Mouse (Mus musculus) gonadal fat pad, adult 2 months (tissue): ENCODE results near the gene Ift22. TPM values are rescaled to one million over a fixed set of nuclear protein-coding genes. Genes with fewer than 3 reads are reported as not detected.
"Not testable (repeated sequence)": the region's sequence is repeated elsewhere in the genome, so short reads cannot be mapped to it uniquely, and the experiment has no call there.

Source experiments
- DNase-seq: peaks from one replicate; pipeline ENCODE4 v3.0.0-alpha.2; 2012; ENCODE audit warnings: low read depth
- polyA plus RNA-seq: library from polyadenylated mRNA; depleted of rRNA; stranded (reverse); fragments of >200 nt; gene quantifications from 2 replicates; pipeline ENCODE4 v1.2.3, GENCODE M21; 2012

Ift22 gene
- polyA plus RNA-seq, 1 experiment: 21.2 TPM

DNA sequence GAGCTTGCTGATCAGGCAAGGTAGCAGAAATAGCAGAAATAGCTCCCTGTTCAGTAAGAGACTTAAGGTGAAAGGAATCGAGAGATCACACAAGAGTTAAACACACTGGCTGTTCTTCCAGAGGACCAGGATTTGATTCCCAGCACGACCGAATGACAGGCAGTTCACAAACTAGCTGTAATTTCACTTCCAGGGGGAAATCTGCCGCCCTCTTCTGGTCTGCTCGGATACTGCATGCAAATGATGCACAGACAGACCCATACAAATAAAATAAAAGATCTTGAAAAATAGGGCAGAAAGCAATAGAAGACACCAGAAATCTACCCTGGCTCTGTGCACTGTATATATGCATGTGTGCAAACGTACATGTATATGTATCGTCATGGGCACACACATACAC is 2.3 kb upstream of the Ift22 start:
- DNase-seq: no peak

DNA sequence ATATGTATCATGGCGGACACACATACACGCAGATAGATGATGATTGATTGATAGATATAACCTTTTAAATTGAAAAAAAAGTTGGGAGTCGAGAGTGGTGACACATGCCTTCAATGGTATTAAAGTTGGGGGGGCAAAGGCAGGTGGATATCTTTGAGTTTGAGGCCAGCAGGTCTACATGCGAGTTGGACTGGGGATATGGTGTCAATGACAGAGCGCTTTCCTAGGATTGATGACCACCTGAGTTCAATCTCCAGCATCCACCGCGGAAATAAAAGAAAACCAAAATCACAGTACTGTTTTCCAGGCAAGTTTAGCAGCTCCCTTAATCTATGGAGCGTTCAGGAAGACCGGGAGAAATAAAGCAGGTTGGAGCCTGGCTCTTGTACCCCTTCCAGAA is 363 bp upstream of the Ift22 start:
- DNase-seq: no peak

DNA sequence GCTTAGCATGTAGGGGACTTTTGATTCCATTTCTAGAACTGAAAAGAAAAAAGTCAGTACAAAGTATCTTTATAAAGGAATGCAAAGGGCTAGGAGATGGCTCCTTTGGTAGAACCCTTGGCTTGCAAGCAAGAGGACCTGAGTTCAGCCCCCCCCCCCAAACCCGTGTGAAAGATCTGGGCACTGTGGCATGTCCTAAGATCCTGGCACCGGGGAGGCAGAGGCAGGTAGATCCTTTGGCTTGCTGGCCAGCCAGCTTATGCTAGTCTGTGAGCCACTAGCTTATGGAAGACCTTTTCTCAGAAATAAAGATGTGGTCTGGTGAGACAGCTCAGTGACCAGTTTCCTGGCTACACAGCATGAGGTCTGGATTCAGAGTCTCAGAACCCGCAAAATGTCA is 6.2 kb downstream of the Ift22 start:
- DNase-seq: no peak

DNA sequence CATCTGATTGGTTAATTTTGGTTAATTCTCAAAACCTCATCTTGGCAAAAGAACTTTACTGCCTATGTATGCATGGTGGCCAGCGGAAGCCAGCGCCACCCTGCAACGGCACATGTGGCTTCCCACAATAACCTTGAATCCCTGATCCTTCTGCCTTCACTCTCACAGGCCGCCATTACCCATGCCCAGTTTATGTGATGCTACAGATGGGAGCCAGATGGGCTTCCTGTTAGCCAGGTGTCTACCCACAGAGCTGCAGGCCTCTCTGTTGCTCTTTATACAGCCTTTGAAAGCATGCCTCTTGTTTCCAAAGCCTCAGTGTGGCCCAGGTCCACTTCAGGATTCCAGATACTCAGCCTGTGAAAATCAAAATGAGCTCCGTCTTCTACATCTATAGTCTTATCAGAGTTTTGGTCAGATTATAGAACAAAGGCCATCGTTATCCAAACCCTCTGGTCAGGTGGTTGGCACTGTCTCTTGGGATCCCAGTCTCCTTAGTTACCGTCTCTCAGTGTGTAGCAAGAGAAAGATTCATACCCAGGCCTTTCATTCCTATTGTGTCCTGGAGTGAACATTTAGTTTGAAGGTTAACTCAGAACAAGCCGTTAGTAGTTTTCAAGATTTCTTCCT is 9.8 kb downstream of the Ift22 start:
- no peak for DNase-seq

DNA sequence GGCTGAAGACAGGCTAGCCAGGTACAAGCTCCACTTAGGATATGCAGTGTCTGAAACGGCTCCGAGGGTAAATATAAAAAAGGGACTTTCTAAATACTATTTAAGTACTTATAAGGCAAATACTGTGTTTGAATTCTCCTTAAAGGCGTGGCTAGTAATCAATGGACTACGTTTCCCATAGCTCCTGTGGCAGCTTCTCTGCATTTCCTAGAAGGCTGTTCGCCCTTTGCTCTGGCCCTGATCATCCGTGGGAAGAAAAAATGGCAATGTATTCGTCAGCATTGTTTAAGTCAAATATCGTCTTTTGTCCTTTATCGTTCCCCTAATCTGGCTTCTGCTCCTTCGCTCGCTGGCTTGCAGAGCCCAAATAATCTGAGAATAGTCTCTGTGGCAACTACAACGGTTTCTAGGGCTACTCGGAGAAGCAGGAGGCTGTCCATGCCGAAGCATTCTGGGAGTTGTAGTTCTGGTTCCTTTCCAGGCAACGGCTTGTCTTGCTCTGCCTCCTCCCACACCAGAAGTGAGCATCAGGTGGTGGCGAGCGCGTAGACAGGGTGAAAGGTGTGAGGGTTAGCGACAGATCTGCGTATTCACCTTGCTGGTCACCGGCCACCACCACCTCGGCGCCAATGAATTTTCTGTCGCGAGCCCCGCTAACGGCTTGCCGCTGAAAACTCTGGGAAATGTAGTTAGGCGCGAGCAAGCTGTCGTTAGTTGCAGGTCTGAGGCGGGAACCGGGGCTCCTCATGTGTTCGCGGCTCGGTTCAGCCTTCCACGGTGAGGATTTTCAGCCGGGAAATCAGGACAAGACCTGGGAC is 10.9 kb downstream of the Ift22 start:
- no peak for DNase-seq

DNA sequence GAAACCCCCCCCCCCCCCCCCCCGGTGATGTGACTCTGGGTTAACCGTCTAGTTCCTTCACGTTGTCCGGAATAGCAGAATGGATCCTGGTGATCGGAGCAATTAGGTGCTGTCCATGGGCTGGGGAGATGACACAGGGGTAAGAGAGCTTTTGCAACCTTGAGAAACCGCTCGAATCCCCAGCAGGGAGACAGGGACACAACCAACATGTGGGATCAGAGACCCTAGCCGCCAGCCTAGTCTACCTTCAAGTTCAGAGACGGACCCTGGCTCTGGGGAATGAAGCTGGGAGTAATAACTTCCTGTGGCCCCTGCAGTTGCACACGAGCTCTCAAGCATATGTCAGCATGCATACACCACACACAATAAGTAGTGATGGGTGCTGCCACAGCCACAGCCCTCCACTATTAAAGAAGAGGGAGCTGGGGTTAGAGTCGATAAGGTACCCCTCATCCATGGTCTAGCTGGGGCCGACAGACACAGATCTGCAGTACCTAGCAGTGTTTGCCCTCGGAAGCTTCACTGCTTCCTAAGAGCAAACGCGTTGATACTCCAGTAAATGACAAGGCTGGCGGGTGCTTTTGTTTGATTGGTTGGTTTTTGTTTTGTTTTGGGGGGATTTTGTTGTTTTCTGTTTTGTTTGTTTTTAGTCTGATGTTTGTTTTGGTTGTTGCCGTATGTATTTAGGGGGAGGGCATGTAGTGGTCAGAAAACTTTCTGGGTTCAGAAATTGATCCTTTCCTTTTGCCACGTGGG is 11.8 kb downstream of the Ift22 start:
- DNase-seq: no peak

DNA sequence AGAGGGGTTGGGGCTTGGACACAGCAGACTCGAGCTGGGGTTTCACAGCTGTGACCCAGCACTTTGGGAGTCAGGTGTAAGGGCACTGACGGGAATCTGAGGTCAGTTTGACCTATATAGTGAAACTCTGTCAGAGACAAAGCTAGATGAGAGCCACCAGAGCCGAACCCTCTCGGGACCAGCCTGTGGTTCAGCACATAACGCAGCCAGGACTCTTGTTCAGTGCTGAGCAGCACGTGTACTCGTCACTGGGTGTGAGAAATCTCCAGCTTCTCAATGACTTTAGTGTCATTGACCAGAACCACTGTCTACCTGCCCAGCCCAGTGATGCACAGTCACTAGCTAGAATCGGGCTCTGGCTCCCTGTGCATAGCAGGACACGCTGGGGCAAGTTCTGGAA is 14.9 kb downstream of the Ift22 start:
- DNase-seq: no peak

DNA sequence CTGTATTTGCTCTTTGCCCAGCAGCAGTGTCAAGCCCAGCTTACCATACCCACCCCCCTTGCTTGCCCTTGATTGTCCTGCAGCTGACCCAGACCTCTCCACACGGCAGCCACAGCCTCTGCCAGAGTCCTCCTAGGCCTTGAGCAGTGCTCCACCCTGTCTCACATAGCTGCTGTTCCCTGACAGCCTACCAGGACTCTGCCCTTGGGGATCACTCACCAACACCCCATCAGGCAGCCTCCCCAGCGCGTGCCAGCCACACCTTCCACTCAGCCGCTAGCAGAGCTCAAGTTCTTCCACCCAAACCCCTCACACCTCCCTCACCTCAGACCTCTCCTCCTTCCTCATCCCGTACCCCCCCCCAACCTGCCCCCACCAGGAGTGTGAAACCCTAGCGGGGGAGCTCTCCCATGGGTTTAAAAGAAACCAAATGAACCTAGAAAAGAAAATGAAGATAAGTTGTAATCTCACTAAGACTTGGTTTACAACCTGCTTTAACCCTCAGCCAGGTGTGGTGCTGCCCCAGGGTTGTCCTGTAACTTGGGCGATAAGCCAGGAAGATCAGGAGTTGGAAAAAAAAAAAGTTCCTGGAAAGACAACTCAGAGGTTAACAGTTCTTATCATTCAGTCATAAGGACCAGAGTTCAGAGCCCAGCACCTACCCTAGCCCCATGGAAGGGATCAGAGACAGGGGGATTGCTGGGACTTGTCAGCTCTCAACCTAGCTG is 16.0 kb downstream of the Ift22 start:
- DNase-seq: no peak

DNA sequence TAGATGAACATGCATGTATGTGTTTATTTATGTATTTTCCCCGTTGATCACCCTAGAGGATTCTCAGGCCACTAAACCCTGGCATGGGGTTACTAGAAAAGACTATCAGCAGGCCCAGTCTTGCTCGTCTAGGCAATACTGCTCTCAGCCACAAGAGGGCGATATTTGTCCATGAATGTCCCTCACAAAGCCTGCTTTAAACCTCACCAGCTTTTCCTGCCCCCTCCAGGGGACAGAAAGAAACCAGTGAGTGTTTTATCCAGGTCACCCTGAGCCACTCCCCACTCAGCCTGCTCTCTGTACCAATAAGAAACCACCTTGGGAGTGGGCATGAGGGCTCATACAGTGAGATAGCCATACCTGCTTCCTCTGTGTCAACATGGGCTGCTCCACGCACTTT is 21.1 kb downstream of the Ift22 start:
- DNase-seq: no peak

DNA sequence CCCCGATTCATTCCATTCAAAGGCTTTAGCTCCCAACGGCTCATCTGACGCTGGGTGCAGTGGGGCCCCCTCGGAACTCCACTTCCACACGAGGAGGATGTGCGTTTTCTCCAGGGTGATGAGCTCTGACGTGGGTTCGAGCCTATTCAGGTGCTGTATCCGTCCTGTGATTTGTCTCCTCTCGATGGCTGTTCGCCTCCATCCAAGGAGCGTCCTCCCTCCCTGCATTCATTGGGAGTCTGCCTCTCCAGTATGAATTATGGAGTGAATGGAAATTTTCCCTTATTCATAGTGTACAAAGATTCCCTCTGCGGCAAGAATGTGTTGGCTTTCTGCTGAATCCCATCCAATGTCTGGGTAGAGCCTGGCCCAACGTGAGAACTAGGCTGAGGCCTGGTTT is 23.9 kb downstream of the Ift22 start:
- no peak for DNase-seq

DNA sequence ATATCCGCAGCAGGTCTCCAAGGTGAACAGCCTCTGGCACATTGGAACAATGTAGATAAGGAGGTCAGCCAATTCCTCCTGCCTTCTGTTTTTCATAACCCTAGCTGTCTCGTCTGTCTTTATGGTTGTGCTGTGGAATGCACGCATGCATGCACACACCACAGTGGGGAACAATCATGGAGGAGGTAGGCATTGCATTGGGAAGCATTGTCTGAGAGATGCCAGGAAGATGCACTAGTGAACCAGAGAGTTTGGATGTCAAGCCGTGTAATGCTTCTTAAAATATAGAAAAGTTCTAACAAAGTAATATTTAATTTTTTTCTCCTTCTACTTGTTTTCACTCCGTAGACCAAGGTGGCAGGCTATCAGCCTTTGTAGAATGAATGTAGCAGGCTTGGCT is 25.0 kb downstream of the Ift22 start:
- no peak for DNase-seq

DNA sequence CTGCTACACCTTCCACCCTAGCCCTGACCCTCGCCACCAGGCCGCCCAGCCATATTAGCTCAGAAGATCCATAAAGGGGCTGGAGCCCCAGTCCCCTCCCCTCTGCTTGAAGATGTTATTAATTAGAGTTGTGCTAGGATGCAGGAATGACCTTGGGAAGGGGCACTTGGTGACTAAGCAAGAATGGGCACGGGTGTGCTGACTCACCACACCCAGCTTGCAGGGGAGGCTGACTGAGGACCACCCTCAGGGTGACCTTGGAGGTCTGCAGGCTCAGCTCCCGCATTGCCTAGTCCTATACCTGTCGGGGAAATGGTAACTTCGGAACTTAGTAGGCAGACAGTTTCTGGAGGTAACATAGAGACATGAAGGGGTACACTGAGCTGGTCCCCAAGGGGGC is 26.0 kb downstream of the Ift22 start:
- DNase-seq: no peak

DNA sequence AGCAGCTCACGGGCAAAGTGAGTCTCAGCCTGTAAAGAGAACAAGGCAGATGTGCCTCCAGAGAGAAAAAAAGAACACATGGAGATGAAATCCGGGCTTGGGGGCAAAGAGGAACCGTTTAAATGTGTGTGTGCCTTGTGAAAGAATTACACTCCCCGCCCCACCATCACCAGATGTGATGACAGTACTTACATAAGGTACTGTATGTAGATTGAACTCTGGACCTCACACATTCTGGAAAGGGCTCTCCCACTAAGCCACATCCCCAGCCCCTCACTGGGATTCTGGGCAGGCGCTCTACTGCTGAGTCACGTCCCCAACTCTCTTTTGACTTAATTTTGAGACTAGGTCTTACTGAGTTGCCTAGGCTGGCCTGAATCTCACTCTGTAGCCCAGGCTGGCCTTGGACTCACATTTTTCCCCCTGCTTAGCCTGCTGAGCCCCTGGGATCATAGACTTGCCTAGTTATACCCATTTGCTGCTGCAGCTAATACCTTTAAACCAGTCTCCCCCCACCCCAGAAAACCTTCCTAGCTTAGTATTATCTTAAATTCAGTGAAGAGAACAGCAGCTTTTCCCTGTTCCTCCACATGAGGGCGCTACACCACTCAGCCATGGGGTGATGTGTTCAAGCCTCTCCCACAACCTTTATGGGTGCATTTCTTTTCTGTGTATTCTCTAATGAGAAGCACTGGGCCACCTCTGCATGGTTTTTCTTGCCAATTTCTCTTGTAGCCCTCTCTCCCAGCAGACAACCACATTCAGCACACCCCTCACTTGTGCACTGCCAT is 28.1 kb downstream of the Ift22 start:
- DNase-seq: no peak

DNA sequence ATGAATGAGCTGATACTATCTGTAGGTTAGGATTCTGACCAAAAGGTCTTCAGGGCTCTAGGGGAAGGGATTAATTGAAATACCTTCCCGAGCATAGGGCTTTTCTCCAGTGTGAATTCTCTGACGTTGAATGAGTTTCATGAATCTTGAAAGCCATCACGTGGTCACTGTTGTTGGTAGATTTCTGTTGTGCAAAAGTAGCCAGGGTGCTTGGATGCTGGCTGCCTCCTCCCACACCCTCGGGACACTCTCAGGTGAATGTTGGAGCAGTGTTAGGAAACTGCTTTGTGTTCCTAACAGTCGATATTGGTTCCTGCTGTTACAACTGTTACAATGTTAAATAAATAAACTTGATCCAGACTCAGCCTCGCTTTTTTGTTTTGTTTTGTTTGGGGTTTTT is 28.8 kb downstream of the Ift22 start:
- no peak for DNase-seq

DNA sequence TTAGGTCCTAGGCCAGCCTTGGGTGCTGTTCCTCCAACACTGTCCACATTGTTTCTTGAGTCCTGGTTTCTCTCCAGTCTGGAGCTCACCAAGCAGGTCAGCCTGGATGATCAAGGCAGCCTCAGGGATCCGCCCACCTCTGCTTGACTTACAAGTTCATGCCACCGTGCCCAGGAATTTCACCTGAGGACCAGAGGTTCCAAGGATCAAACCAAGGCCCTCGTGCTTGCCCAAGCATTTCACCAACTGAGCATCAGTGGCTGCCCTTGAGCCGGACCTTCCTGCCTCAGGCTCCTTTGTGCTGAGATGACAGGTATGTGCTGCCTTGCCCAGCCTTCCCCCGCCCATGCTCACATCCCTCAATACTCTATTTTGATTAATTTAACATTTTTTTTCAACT is 29.7 kb downstream of the Ift22 start:
- peak; percentile 97 for DNase-seq

DNA sequence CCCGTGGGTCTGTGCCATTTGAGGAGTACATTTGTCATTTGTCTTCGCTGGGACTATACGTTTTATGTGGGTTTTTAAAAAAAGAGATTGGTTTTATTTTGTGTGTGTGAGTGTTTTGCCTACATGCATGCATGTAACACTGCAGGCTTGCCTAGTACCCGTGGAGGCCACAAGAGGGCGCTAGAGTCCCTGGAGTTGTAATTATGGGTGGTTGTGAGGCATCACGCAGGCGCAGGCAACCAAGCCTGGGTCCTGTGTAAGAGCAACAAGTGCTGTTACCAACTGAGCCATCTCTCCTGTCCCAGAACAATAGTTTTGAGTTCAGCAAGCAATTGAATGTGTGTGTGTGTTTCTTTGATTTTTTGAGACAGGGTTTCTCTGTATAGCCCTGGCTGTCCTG is 31.3 kb downstream of the Ift22 start:
- DNase-seq: no peak

DNA sequence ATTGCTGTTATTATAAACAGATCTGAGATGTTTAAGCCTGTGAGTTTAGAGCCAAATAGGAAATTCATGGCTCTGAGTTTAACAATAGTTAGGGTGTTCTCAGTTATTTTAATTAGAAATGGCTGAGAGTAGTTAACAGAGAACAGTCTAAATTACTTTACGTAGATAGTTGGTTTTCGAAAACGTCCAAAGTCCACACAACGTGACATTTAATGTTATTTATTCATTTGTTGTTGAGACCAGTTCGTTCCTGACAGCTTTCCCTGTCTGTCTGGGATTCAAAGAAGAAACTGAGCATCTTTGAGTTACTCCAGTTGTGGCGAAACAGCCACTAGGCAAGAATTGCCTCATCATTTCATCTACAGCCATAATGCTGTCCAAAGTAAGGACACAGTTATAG is 32.1 kb downstream of the Ift22 start:
- DNase-seq: not testable (repeated sequence)

DNA sequence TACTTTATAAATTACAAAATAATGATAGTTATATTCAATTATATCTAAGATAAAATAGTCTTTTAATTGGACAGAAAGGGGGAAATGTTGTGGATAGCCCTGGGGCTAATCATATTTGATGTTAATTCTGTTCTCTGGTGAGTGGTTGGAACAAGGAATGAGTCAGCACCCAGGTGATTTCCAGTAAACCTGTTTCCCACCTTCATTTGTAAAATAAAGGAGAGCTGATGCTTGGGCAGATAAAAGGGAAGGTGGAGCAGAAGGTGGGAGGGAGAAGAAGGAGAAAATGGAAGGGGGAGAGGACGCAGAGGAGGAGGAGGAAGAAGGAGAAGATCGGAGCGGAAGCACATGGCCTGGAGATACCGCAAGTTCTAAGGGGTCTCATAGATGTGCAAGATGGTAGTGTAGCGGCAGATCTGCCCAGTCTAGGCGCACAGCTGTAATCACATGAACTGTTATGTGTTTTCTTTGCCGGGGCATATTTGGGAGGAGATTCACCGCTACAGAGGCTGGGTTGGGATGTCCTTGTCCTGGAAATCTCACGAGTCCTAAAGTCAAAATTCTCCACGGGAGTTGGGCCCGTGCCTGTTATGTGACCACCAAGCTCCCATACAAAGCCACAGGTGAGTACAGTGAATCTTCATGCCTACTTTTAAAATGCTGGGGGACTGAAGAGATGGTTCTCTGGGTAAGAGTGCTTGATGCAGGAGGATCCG is 33.1 kb downstream of the Ift22 start:
- no peak for DNase-seq

DNA sequence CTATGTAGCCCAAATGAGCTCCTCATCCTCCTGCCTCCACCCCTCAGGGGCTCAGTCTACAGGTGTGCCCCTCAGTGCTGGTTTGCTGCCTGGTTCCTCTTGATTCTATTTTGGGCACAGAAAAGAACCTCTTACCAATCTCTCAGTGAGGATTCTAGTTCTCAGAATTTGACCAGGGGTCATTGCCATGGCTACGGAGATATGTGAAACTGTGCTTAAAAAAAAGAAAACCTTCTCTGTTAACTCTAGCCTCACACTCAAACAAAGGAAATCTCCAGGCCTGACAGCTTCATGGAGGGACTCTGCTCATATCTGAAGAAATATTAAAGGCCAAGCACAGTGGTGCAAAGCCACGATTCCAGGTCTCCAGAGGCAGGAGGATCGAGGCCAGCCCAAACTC is 34.8 kb downstream of the Ift22 start:
- DNase-seq: no peak

DNA sequence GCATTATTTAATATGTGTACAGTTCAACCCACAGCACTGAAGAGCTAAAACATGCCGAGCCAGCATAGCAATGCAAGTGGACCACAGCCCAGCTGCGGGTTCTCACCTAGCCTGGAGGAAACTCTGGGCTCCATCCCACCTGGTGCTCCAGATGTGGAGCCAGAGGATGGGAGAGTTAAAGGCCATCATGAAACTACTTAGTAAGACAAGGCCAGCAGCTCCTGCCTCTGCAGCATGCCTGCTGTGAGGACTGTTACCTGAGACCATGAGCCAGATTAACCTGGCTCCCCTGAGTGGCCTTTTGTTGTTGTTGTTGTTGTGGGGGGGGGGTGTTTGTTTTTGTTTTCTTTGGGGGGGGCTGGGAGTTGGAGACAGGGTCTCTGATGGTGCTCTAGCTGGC is 35.4 kb downstream of the Ift22 start:
- no peak for DNase-seq

DNA sequence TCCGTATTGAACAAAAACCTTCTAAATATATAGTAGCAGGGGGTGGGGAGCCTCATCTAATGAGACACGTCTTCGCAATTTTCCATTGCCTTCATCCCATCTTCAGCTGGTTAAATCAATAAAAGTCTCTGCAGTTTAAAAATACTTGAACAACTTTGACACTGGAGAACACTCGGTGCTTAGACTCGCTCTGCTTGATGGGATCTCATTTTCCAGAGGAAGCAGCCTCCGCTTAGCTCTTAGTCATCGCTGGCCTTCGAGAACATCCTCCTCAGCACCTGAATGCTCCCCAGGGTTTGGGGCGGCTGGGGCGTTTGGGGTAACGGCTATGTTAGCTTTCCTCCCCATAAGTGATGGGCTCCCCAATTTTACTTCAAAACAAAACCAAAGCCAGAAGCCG is 37.1 kb downstream of the Ift22 start:
- DNase-seq: no peak
